Mouse (Mus musculus) olfactory bulb, adult 2 months (tissue): ENCODE measurements around the gene Mbnl2.

ENCODE experiments used
- CTCF ChIP-seq: fragments of 200-500 bp; IDR thresholded peaks from 2 replicates; pipeline ENCODE4 v1.5.1; 2012; ENCODE audit warnings: low read depth, mild to moderate bottlenecking, low read length, moderate library complexity; ENCODE audit not compliant: insufficient read depth
- POLR2A ChIP-seq: fragments of 200-500 bp; IDR thresholded peaks from 2 replicates; pipeline ENCODE4 v1.6.1; 2012; ENCODE audit warnings: mild to moderate bottlenecking, low read depth, low read length, moderate library complexity; ENCODE audit not compliant: insufficient read depth

DNA sequence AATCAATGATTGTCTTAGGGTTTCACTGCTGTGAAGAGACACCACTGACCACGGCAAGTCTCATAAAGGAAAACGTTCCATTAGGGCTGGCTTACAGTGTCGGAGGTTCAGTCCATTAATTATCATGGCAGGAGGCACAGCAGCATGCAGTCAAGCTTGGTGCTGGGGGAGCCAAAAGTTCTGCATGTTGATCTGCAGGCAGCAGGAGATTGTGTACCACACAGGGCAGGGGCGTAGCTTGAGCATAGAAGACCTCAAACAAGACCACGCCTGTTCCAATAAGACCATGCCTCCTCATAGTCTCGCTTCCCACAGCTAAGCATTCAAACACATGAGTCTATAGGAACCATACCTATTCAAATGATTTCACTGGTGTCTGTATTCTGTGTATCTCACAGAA lies 85.7 kb downstream of the Mbnl2 start:
- no peak for TF ChIP-seq POLR2A
- TF ChIP-seq CTCF = no peak
